Mouse (Mus musculus): ENCODE measurements around the gene Med1. TPM values are rescaled to one million over a fixed set of nuclear protein-coding genes. Genes with fewer than 3 reads are reported as not detected.

The Med1 gene
- 10 to 100 TPM; 31.7 to 44.3 TPM for polyA plus RNA-seq (2017; shearing (Covaris generic))

DNA sequence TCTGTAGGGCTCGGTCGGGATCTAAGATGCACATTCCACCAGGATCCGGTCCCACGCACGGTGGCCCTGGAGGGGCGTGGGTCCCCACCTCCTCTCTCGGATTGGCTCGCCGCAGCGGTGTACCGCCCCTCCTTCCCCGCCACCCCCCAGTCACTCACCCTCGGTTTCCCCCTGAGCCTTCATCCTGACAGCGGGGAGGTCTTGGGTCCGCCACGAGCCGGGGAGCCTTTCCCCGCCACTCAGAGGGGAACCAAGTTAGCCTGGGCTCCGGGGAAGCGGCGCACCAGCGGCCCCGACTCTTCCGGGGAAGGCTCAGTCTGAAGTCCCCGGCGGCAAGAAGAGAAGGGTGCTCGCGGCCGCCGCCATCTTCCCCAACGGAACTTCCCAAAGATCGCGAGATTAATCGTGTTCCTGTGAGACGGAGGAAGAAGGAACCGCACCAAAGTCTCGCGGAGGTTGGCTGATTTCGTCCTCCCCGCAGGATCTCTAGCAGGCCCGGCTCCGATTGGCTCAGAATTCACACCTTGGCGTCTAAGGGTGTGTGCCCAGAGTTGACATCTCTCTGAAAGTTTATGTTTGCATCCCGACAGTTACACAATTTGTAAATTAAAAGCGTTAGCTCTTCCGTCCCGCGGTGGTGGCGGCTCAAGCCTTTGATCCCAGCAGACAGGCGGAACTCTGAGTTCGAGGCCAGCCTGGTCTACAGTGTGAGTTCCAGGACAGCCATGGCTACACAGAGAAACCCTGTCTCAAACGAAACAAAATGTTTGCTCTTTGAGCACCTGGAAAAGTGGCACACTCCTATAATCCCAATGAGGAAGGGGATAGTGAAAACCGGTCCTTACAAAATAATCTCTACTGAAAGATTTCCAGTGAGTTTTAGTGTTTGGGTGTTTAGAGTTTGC, at the start of gene Med1:
Gene Med1, minus strand, starts transcription at position 393 of the 905 bp plus-strand sequence.

DNA sequence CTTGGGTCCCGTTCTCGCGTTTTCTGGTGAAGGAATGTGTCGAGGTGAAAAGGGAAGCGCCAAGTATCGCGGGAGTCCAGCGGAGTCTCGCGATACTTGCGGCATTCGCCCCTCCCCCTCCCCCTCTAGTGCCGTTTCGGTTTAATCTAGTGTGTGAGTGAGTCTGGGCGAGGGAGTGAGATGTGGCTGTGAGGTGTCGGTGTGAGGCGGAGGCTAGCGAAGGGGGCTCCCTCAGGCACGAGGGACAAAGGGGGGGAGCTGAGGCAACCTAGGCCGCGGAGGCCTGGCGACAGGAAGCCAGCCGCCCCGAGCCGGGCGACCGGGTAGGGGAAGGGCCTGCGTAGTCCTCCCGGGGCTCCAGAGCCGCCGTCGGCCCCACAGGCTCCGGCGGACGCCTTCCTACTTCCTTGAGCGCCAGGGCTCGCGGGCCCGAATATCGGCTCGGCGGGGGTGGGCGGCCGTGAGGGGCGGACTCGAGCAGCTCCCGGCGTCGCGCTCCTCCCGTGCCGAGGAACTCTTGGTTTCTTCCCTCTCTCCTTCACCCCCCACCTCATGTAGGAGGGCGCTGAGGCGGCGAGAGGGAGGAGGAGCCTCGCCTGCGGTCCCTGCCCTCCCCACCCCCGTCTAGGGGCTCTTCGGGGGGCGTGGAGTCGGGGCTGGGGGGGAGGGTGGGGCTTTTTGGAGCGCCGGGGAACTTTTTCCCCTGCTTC, 9.7 kb upstream of the Med1 start, which contains the start of gene Cdk12:
Gene Cdk12, plus strand, starts transcription at position 419 of the 710 bp plus-strand sequence.

DNA sequence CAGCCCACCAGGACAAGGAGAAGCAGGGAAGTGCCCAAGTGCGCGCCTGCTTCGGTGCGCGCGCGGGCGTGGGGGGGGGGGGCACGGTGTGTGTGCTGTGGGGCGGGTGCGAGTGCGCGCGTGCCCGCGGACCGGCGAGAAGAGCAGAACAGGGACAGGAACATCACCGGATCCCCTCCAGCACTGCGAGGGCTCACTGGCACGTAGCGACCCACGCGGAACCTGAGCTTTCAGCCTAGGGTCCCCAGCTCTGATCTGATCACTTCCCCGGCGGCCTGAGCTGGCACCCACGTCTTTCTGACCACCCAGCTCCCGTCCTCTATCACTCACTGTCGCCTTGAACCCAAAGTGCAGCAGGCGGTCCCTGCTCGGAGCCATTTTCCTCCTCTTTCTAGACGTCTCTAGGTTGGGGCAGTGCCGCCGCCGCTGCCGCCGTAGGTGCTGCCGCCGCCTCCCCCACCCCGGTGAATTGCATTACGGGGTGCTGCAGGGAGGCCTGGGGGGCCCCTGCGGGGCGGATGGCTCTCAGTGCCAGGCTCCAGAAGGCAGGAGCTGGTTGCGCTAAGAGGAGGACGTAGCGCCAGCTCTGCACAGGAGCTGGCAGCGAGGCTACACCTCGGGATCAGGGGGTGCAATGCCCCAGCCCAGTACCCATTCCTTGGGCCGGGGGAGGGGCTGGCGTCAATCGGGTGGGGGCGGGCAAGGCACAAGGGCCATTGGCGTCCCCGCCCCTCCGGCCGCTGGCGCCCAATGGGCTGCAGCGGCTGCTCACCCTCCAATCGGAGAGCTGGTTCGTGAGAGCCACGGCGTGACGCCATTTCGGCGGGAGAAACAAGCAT, 43.1 kb downstream of the Med1 start, which contains the start of gene Fbxl20:
Gene Fbxl20, minus strand, starts transcription at position 618 of the 839 bp plus-strand sequence.

Other genes starting within 250 kb of the Med1 start
- gene Plxdc1, start 206.8 kb downstream of the Med1 start, polyA plus RNA-seq (2017; shearing (Covaris generic)) = 10 to 100 TPM in 1 of 2 experiments, 1 to 10 TPM in 1; 3.7 to 17.8 TPM
- 100 to 1,000 TPM in 1 of 2 experiments, 10 to 100 TPM in 1; 79.5 to 139 TPM for gene Arl5c, start 197.1 kb downstream of the Med1 start, polyA plus RNA-seq (2017; shearing (Covaris generic))
- gene Cacnb1, start 170.3 kb downstream of the Med1 start, polyA plus RNA-seq (2017; shearing (Covaris generic)) = 10 to 100 TPM in 1 of 2 experiments, 1 to 10 TPM in 1; 9.8 to 19.5 TPM
- 1,000 to 10,000 TPM; 1,409 to 2,156 TPM for gene Rpl19, start 166.6 kb downstream of the Med1 start, polyA plus RNA-seq (2017; shearing (Covaris generic))
- gene Stac2, start 139.8 kb downstream of the Med1 start, polyA plus RNA-seq (2017; shearing (Covaris generic)) = under 1 TPM; 0.10 to 0.18 TPM
- 10 to 100 TPM; 30.8 to 41.5 TPM for gene Fbxl20, start 42.9 kb downstream of the Med1 start, polyA plus RNA-seq (2017; shearing (Covaris generic))
- gene Cdk12, start 9.8 kb upstream of the Med1 start, polyA plus RNA-seq (2017; shearing (Covaris generic)) = 10 to 100 TPM; 16.4 to 18.7 TPM
- gene Neurod2, start 136.4 kb upstream of the Med1 start, polyA plus RNA-seq (2017; shearing (Covaris generic)) = under 1 TPM in 1 of 2 experiments, not detected in 1; 0.05 TPM
- under 1 TPM in 1 of 2 experiments, not detected in 1; 0.39 TPM for gene Ppp1r1b, start 155.1 kb upstream of the Med1 start, polyA plus RNA-seq (2017; shearing (Covaris generic))
- gene Stard3, start 165.1 kb upstream of the Med1 start, polyA plus RNA-seq (2017; shearing (Covaris generic)) = 10 to 100 TPM; 43.8 to 54.6 TPM
- gene Tcap, start 190.5 kb upstream of the Med1 start, polyA plus RNA-seq (2017; shearing (Covaris generic)) = not detected
- not detected for gene Pnmt, start 193.2 kb upstream of the Med1 start, polyA plus RNA-seq (2017; shearing (Covaris generic))
- 10 to 100 TPM in 1 of 2 experiments, 1 to 10 TPM in 1; 5.4 to 11.7 TPM for gene Pgap3, start 207.2 kb upstream of the Med1 start, polyA plus RNA-seq (2017; shearing (Covaris generic))
- under 1 TPM in 1 of 2 experiments, not detected in 1; 0.99 TPM for gene Erbb2, start 219.2 kb upstream of the Med1 start, polyA plus RNA-seq (2017; shearing (Covaris generic))
- gene Mien1, start 245.7 kb upstream of the Med1 start, polyA plus RNA-seq (2017; shearing (Covaris generic)) = 100 to 1,000 TPM; 164 to 186 TPM